Mouse (Mus musculus) limb, embryonic 12.5 days (tissue): ENCODE data around the gene Arhgap31. TPM values are rescaled to one million over a fixed set of nuclear protein-coding genes. Genes with fewer than 3 reads are reported as not detected.

Experiments used
- ATAC-seq: fragments of 200-750 bp; cut with Nextera tagmentation; 2 replicates; pipeline ENCODE4 v1.8.0; 2017; ENCODE audit warnings: low read depth, moderate TSS enrichment; ENCODE audit not compliant: insufficient number of reproducible peaks, insufficient read depth, low FRiP score, low TSS enrichment
- H3K27ac ChIP-seq: fragments of 300-500 bp; sonication (generic); 2 replicates; pipeline ENCODE4 v1.5.1; 2016; ENCODE audit warnings: mild to moderate bottlenecking, moderate library complexity
- H3K27me3 ChIP-seq: fragments of 300-500 bp; sonication (generic); 2 replicates; pipeline ENCODE4 v1.6.1; 2016; ENCODE audit warnings: mild to moderate bottlenecking, moderate library complexity
- H3K36me3 ChIP-seq: fragments of 300-500 bp; sonication (generic); 2 replicates; pipeline ENCODE4 v1.6.1; 2016; ENCODE audit warnings: mild to moderate bottlenecking, moderate library complexity
- H3K4me1 ChIP-seq: fragments of 300-500 bp; sonication (generic); replicated peaks from 2 replicates; pipeline ENCODE4 v1.6.1; 2016
- H3K4me2 ChIP-seq: fragments of 300-500 bp; sonication (generic); 2 replicates; pipeline ENCODE4 v1.6.1; 2016; ENCODE audit warnings: mild to moderate bottlenecking, moderate library complexity
- H3K4me3 ChIP-seq: fragments of 300-500 bp; sonication (generic); replicated peaks from 2 replicates; pipeline ENCODE4 v1.5.1; 2016; ENCODE audit warnings: mild to moderate bottlenecking
- H3K9ac ChIP-seq: fragments of 300-500 bp; sonication (generic); replicated peaks from 2 replicates; pipeline ENCODE4 v1.6.1; 2016; ENCODE audit warnings: mild to moderate bottlenecking, moderate library complexity
- H3K9me3 ChIP-seq: fragments of 300-500 bp; sonication (generic); 2 replicates; pipeline ENCODE4 v1.6.1; 2016; ENCODE audit warnings: mild to moderate bottlenecking, moderate library complexity
- WGBS: fragments of 180-500 bp; shearing (Covaris S2); methylation state at CpG from one replicate; pipeline ENCODE4 v1.1.7; 2016; 5-methylcytosine and 5-hydroxymethylcytosine counted together
- polyA plus RNA-seq: library from polyadenylated mRNA; unstranded; fragments of >200 nt; fragmentation: Nextera tagmentation; extraction: Ambion mirVana; gene quantifications from 2 replicates; pipeline ENCODE4 v1.2.1, GENCODE M21; 2016

The Arhgap31 gene
- polyA plus RNA-seq, 1 experiment from 2014 or later: 8.8 TPM

- H3K27ac ChIP-seq: peak overlapping the region; percentile 84
- WGBS: under 1% methylated on average over 25 of the region's 25 CpGs
These were observed 150.1 kb downstream of the Arhgap31 start for GRCm38 (mm10) chr16:38562968-38563327.

GRCm38 (mm10) chr16:38562131-38562967, 150.7 kb downstream of the Arhgap31 start:
- Histone ChIP-seq H3K27ac (peak overlapping the region; percentile 84), H3K36me3 (peaks cover 27% of the 10 kb centered on the region), H3K4me3 (peak overlapping the region; percentile 90), H3K4me1 (peaks cover 8% of the 10 kb centered on the region), H3K27me3 (peaks cover 10% of the 10 kb centered on the region), H3K9ac (peak overlapping the region; percentile 94), H3K4me2 (peak overlapping the region; percentile 75), H3K9me3 (no peaks in the 10 kb centered on the region)
- WGBS: 8% methylated on average over 37 of the region's 37 CpGs
- ATAC-seq: peak; percentile 91

More at GRCm38 (mm10) chr16:38562968-38563327, 150.1 kb downstream of the Arhgap31 start:
- ATAC-seq: no peak; the same call in none of the 2 replicates
- H3K4me2 ChIP-seq: peak overlapping the region; percentile 75
- peak overlapping the region; percentile 94 for H3K9ac ChIP-seq
- no peaks in the 10 kb centered on the region for H3K9me3 ChIP-seq
- H3K27me3 ChIP-seq: peaks cover 10% of the 10 kb centered on the region
- peaks cover 8% of the 10 kb centered on the region for H3K4me1 ChIP-seq
- peaks cover 31% of the 10 kb centered on the region for H3K36me3 ChIP-seq
- peak overlapping the region; percentile 90 for H3K4me3 ChIP-seq

- Histone ChIP-seq H3K4me2 (no peak within 1 kb of the TSS), H3K9me3 (0 out of 2 replicates have a peak, but pooled peaks cover under 1% of the 10 kb centered on the region), H3K36me3 (no peaks in the 10 kb centered on the region), H3K4me3 (no peak within 1 kb of the TSS), H3K4me1 (no peaks in the 10 kb centered on the region), H3K27ac (no peak within 1 kb of the TSS), H3K27me3 (peaks cover 22% of the 10 kb centered on the region), H3K9ac (no peak within 1 kb of the TSS)
- 83% methylated on average over 3 of the region's 3 CpGs for WGBS
- no peak for ATAC-seq
These were observed 154.8 kb downstream of the Arhgap31 start, which contains the start of gene Tmem39a for GRCm38 (mm10) chr16:38558221-38558748. Gene Tmem39a (plus strand): TSS chr16:38558698.

- H3K4me3 ChIP-seq: no peak overlapping the region
- no peak overlapping the region for H3K9ac ChIP-seq
- no peak overlapping the region for H3K27ac ChIP-seq
- no peak overlapping the region for H3K4me2 ChIP-seq
- no peaks in the 10 kb centered on the region for H3K36me3 ChIP-seq
- no peaks in the 10 kb centered on the region for H3K4me1 ChIP-seq
- 0 out of 2 replicates have a peak, but pooled peaks cover 4% of the 10 kb centered on the region for H3K9me3 ChIP-seq
- 81% methylated on average over 3 of the region's 3 CpGs for WGBS
- ATAC-seq: no peak
- H3K27me3 ChIP-seq: peaks cover 42% of the 10 kb centered on the region
These were observed 157.1 kb downstream of the Arhgap31 start for GRCm38 (mm10) chr16:38555988-38556387.

- Histone ChIP-seq H3K4me2 (peak within 1 kb of the TSS; percentile 70), H3K27ac (0 out of 2 replicates have a peak within 1 kb of the TSS, but pooled peaks have one; percentile 50), H3K9me3 (0 out of 2 replicates have a peak, but pooled peaks cover 4% of the 10 kb centered on the region), H3K4me3 (peak within 1 kb of the TSS; percentile 85), H3K9ac (peak within 1 kb of the TSS; percentile 83), H3K4me1 (peaks cover 18% of the 10 kb centered on the region), H3K36me3 (peaks cover 32% of the 10 kb centered on the region), H3K27me3 (peaks cover 24% of the 10 kb centered on the region)
- WGBS: 2% methylated on average over 54 of the region's 54 CpGs
- ATAC-seq: peak; percentile 84
These were observed 163.3 kb downstream of the Arhgap31 start, which contains the start of gene Poglut1 for GRCm38 (mm10) chr16:38549479-38550396. Gene Poglut1 (minus strand): TSS chr16:38550258.

Other genes starting within 250 kb of the Arhgap31 start
- 27.4 and 30.8 TPM in 2 replicates for gene Timmdc1, start 190.6 kb downstream of the Arhgap31 start, polyA plus RNA-seq
- 81.1 and 86.5 TPM in 2 replicates for gene Poglut1, start 163.0 kb downstream of the Arhgap31 start, polyA plus RNA-seq
- gene Tmem39a, start 154.6 kb downstream of the Arhgap31 start, polyA plus RNA-seq: 105 and 126 TPM in 2 replicates
- 33.3 and 33.6 TPM in 2 replicates for gene B4galt4, start 29.0 kb upstream of the Arhgap31 start, polyA plus RNA-seq
- gene Upk1b, start 87.1 kb upstream of the Arhgap31 start, polyA plus RNA-seq: 7.9 and 8.2 TPM in 2 replicates
- not detected in 2 replicates for gene 4930435E12Rik, start 115.5 kb upstream of the Arhgap31 start, polyA plus RNA-seq
- 1.1 and 1.2 TPM in 2 replicates for gene Igsf11, start 179.4 kb upstream of the Arhgap31 start, polyA plus RNA-seq